Mouse (Mus musculus): Measurements from ENCODE around the gene 2310022A10Rik. TPM values are rescaled to one million over a fixed set of nuclear protein-coding genes. Genes with fewer than 3 reads are reported as not detected.
"Not testable (repeated sequence)": the region's sequence is repeated elsewhere in the genome, so short reads cannot be mapped to it uniquely, and the experiment has no call there.

Gene 2310022A10Rik
- total and polyA plus RNA-seq, 3 experiments: 72.0 to 79.5 (median 72.1) TPM

DNA sequence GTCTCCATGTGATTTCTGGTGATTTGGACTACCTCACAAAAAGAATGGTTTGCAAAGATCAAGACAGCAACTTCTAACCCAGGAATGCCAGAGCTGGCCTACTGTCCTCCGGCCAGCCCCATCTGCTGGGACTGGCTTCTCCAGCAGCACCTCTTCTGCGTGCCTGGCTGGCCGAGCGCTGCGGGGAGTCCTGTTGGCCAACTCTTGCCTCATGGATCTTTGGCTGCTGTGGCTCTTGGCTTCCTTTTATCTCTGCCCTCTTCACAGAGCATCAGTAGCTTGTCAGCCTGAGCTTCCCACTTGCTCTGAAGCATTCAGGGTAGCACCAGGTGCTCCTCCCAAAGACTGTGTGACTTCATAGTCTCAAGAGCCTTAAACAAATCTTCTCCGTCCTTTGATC lies 75.2 kb downstream of the 2310022A10Rik start:
- H3K9ac ChIP-seq (ENCODE audit: low read depth, low read length): no peak overlapping the region
- H3K27me3 ChIP-seq (ENCODE audit: control insufficient read depth, insufficient read depth, low read length): no peaks in the 10 kb centered on the region
- no peak overlapping the region for H3K27ac ChIP-seq
- no peak overlapping the region for H3K4me3 ChIP-seq
- H3K79me2 ChIP-seq (replicated peaks; ENCODE audit: control insufficient read depth, insufficient read depth, low read length): no peaks in the 10 kb centered on the region
- peaks cover 2% of the 10 kb centered on the region; the same call in 1 of the 2 replicates for H3K4me1 ChIP-seq (ENCODE audit: control insufficient read depth, insufficient read depth, low read length)
- DNase-seq: peak in 1 of 2 experiments; percentile 68
- H3K36me3 ChIP-seq (ENCODE audit: control insufficient read depth, insufficient read depth, low read length): no peaks in the 10 kb centered on the region
- WGBS: 48% methylated on average over 6 of the region's 6 CpGs
- intact Hi-C loops (cut with DNase I): no loop called here
- TF ChIP-seq EP300 (IDR thresholded peaks at IDR 0.05; ENCODE audit: insufficient read depth, low read depth, low read length) (0 out of 2 replicates have a peak, but pooled peaks have one; percentile 19), CTCF (IDR thresholded peaks at IDR 0.05) (0 out of 2 replicates have a peak, but pooled peaks have one; percentile 5), POLR2A (IDR thresholded peaks at IDR 0.05; ENCODE audit: insufficient read depth, low read depth, low read length) (no peak)

GRCm38 (mm10) chr7:27628816-27629215 lies 75.8 kb downstream of the 2310022A10Rik start:
- DNase-seq; H3K79me2 ChIP-seq (replicated peaks; ENCODE audit: control insufficient read depth, insufficient read depth, low read length); intact Hi-C loops (cut with DNase I); H3K27ac ChIP-seq; H3K4me1 ChIP-seq (ENCODE audit: control insufficient read depth, insufficient read depth, low read length); H3K9ac ChIP-seq (ENCODE audit: low read depth, low read length); H3K4me3 ChIP-seq; H3K36me3 ChIP-seq (ENCODE audit: control insufficient read depth, insufficient read depth, low read length); H3K27me3 ChIP-seq (ENCODE audit: control insufficient read depth, insufficient read depth, low read length): not testable (repeated sequence)
- 84% methylated on average over 7 of the region's 7 CpGs for WGBS

DNA sequence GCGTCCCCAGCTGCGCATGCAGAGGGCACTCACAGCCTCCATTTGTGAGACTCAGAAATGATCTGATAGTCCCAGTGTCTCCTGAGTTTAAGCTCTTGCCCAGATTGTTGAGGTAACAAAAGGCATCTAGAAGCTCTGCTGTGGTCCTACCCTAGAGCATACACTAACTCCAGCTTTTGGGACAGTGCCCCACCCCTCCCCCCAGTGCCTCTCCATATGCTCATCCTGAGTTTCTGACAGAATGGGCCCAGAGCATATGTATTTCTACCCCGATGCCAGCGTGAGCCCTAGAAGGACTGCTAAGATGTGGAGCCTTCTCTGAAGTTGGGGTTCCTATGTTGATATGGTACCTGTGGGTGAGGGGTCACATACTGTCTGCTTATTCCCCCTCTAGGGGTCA lies 78.4 kb downstream of the 2310022A10Rik start:
- H3K4me1 ChIP-seq (ENCODE audit: control insufficient read depth, insufficient read depth, low read length): peaks cover 2% of the 10 kb centered on the region; the same call in 1 of the 2 replicates
- H3K4me3 ChIP-seq: no peak overlapping the region
- TF ChIP-seq CTCF (IDR thresholded peaks at IDR 0.05) (no peak), EP300 (IDR thresholded peaks at IDR 0.05; ENCODE audit: insufficient read depth, low read depth, low read length) (no peak), POLR2A (IDR thresholded peaks at IDR 0.05; ENCODE audit: insufficient read depth, low read depth, low read length) (no peak)
- intact Hi-C loops (cut with DNase I): no loop called here
- 93% methylated on average over 4 of the region's 4 CpGs for WGBS
- no peaks in the 10 kb centered on the region for H3K36me3 ChIP-seq (ENCODE audit: control insufficient read depth, insufficient read depth, low read length)
- H3K27ac ChIP-seq: no peak overlapping the region
- no peak overlapping the region for H3K9ac ChIP-seq (ENCODE audit: low read depth, low read length)
- H3K79me2 ChIP-seq (replicated peaks; ENCODE audit: control insufficient read depth, insufficient read depth, low read length): no peaks in the 10 kb centered on the region
- H3K27me3 ChIP-seq (ENCODE audit: control insufficient read depth, insufficient read depth, low read length): no peaks in the 10 kb centered on the region
- no peak for DNase-seq

Other genes with a start within 250 kb of the 2310022A10Rik start
- 100 to 1,000 TPM; 187 to 221 TPM for gene Ltbp4, start 215.5 kb upstream of the 2310022A10Rik start, total RNA-seq (2021)
- gene Ltbp4, start 215.5 kb upstream of the 2310022A10Rik start, polyA plus RNA-seq (2012; rRNA removed): 349 and 374 TPM in 2 replicates
- gene Shkbp1, start 197.2 kb upstream of the 2310022A10Rik start, total RNA-seq (2021): 1 to 10 TPM; 4.6 to 7.1 TPM
- gene Shkbp1, start 197.2 kb upstream of the 2310022A10Rik start, polyA plus RNA-seq (2012; rRNA removed): 17.3 and 20.2 TPM in 2 replicates
- under 1 TPM in 1 of 2 experiments, not detected in 1; 0.52 TPM for gene Gm20479, start 195.8 kb upstream of the 2310022A10Rik start, total RNA-seq (2021)
- gene Gm20479, start 195.8 kb upstream of the 2310022A10Rik start, polyA plus RNA-seq (2012; rRNA removed): not detected in 2 replicates
- gene Sptbn4, start 105.5 kb upstream of the 2310022A10Rik start, total RNA-seq (2021): under 1 TPM; 0.18 to 0.20 TPM
- 0.23 and 0.44 TPM in 2 replicates for gene Sptbn4, start 105.5 kb upstream of the 2310022A10Rik start, polyA plus RNA-seq (2012; rRNA removed)
- gene Blvrb, start 105.3 kb upstream of the 2310022A10Rik start, total RNA-seq (2021): 10 to 100 TPM; 29.9 to 31.7 TPM
- gene Blvrb, start 105.3 kb upstream of the 2310022A10Rik start, polyA plus RNA-seq (2012; rRNA removed): 41.7 and 46.2 TPM in 2 replicates
- 1 to 10 TPM; 3.5 to 6.2 TPM for gene Sertad3, start 79.5 kb upstream of the 2310022A10Rik start, total RNA-seq (2021)
- gene Sertad3, start 79.5 kb upstream of the 2310022A10Rik start, polyA plus RNA-seq (2012; rRNA removed): 6.9 TPM in 2 replicates
- 10 to 100 TPM in 1 of 2 experiments, 1 to 10 TPM in 1; 7.6 to 10.2 TPM for gene Sertad1, start 66.3 kb upstream of the 2310022A10Rik start, total RNA-seq (2021)
- gene Sertad1, start 66.3 kb upstream of the 2310022A10Rik start, polyA plus RNA-seq (2012; rRNA removed): 12.2 and 14.0 TPM in 2 replicates
- gene Prx, start 53.9 kb upstream of the 2310022A10Rik start, total RNA-seq (2021): under 1 TPM; 0.59 to 0.81 TPM
- gene Prx, start 53.9 kb upstream of the 2310022A10Rik start, polyA plus RNA-seq (2012; rRNA removed): 0.59 and 0.61 TPM in 2 replicates
- under 1 TPM; 0.10 to 0.14 TPM for gene Hipk4, start 30.0 kb upstream of the 2310022A10Rik start, total RNA-seq (2021)
- gene Hipk4, start 30.0 kb upstream of the 2310022A10Rik start, polyA plus RNA-seq (2012; rRNA removed): 0.20 and 0.21 TPM in 2 replicates
- gene Pld3, start within 50 bp of the 2310022A10Rik start, total RNA-seq (2021): 10 to 100 TPM; 22.9 to 30.6 TPM
- 54.8 and 68.1 TPM in 2 replicates for gene Pld3, start within 50 bp of the 2310022A10Rik start, polyA plus RNA-seq (2012; rRNA removed)
- gene Akt2, start 38.3 kb downstream of the 2310022A10Rik start, total RNA-seq (2021): 100 to 1,000 TPM; 181 to 219 TPM
- gene Akt2, start 38.3 kb downstream of the 2310022A10Rik start, polyA plus RNA-seq (2012; rRNA removed): 134 and 181 TPM in 2 replicates
- gene Ttc9b, start 100.7 kb downstream of the 2310022A10Rik start, total RNA-seq (2021): not detected
- not detected in 2 replicates for gene Ttc9b, start 100.7 kb downstream of the 2310022A10Rik start, polyA plus RNA-seq (2012; rRNA removed)
- gene Map3k10, start 121.4 kb downstream of the 2310022A10Rik start, total RNA-seq (2021): 10 to 100 TPM; 20.6 to 21.7 TPM
- 13.5 and 14.6 TPM in 2 replicates for gene Map3k10, start 121.4 kb downstream of the 2310022A10Rik start, polyA plus RNA-seq (2012; rRNA removed)
- under 1 TPM; 0.42 to 0.52 TPM for gene Zfp607b, start 136.1 kb downstream of the 2310022A10Rik start, total RNA-seq (2021)
- gene Zfp607b, start 136.1 kb downstream of the 2310022A10Rik start, polyA plus RNA-seq (2012; rRNA removed): 0.18 and 0.20 TPM in 2 replicates
- gene Zfp60, start 178.2 kb downstream of the 2310022A10Rik start, total RNA-seq (2021): 1 to 10 TPM; 8.8 to 8.9 TPM
- 1.6 and 3.7 TPM in 2 replicates for gene Zfp60, start 178.2 kb downstream of the 2310022A10Rik start, polyA plus RNA-seq (2012; rRNA removed)

Data from heart, adult 2 months (tissue).